Mouse (Mus musculus): ENCODE data around the gene Tbk1. TPM values are rescaled to one million over a fixed set of nuclear protein-coding genes. Genes with fewer than 3 reads are reported as not detected.

Gene Tbk1
- total and polyA plus RNA-seq, 3 experiments = 29.5 to 46.0 (median 44.0) TPM

GRCm38 (mm10) chr10:121604632-121605344 lies 18.2 kb upstream of the Tbk1 start:
- Histone ChIP-seq H3K79me2 (replicated peaks; ENCODE audit: control insufficient read depth, extremely low read depth, insufficient read depth, poor library complexity, severe bottlenecking) (no peaks in the 10 kb centered on the region), H3K4me1 (ENCODE audit: control insufficient read depth in 1 of 2, insufficient read depth in 2 of 2) (no peaks in the 10 kb centered on the region; a peak in 1 of 4 replicates), H3K4me3 (replicated peaks in 1 of 3; ENCODE audit: low read depth in 2 of 3, low read length in 2 of 3, poor library complexity in 1 of 3) (no peak overlapping the region), H3K9ac (ENCODE audit: insufficient read depth, low read depth) (no peak overlapping the region), H3K36me3 (replicated peaks in 1 of 2; ENCODE audit: control insufficient read depth in 1 of 2, insufficient read depth in 1 of 2, low read length in 1 of 2) (peaks cover 86 to 98% of the 10 kb centered on the region in 2 experiments), H3K27ac (ENCODE audit: insufficient read depth, low read depth) (no peak overlapping the region), H3K9me3 (replicated peaks; ENCODE audit: low read length) (peaks cover 2% of the 10 kb centered on the region), H3K27me3 (replicated peaks) (no peaks in the 10 kb centered on the region), H3K4me2 (ENCODE audit: insufficient read depth, low read depth, poor library complexity, severe bottlenecking) (no peak overlapping the region)
- in situ Hi-C loops (cut with MboI; ENCODE audit: low pct_ligation_motif_present, low pct_unique_long_range_greater_than_20kb, low sequenced_read_pairs) = no loop called here
- no peak for DNase-seq (ENCODE audit: extremely low read depth)
- no peak for TF ChIP-seq ZMIZ1 (IDR thresholded peaks at IDR 0.05; ENCODE audit: low read depth, low read length)
- no peak for TF ChIP-seq TCF12 (IDR thresholded peaks at IDR 0.05; ENCODE audit: low read depth, low read length)
- TF ChIP-seq MAZ (IDR thresholded peaks at IDR 0.05; ENCODE audit: low read depth, low read length) = no peak
- TF ChIP-seq USF1 (IDR thresholded peaks at IDR 0.05; ENCODE audit: low read depth, low read length) = no peak
- TF ChIP-seq MAFK (IDR thresholded peaks at IDR 0.05; ENCODE audit: insufficient replicate concordance, low read length) = no peak
- no peak for TF ChIP-seq UBTF (IDR thresholded peaks at IDR 0.05; ENCODE audit: low read depth, low read length)
- no peak for TF ChIP-seq NRF1 (IDR thresholded peaks at IDR 0.05; ENCODE audit: low read depth, low read length)
- no peak for TF ChIP-seq ZNF384 (IDR thresholded peaks at IDR 0.05; ENCODE audit: low read depth, low read length)
- TF ChIP-seq MXI1 (IDR thresholded peaks at IDR 0.05; ENCODE audit: low read depth, low read length) = no peak
- no peak for TF ChIP-seq NELFE (IDR thresholded peaks at IDR 0.05; ENCODE audit: low read depth, low read length)
- no peak for TF ChIP-seq GABPA (IDR thresholded peaks at IDR 0.05; ENCODE audit: insufficient replicate concordance, low read depth, low read length)
- TF ChIP-seq HCFC1 (IDR thresholded peaks at IDR 0.05; ENCODE audit: low read depth, low read length) = no peak
- no peak for TF ChIP-seq E2F4 (IDR thresholded peaks at IDR 0.05; ENCODE audit: insufficient replicate concordance, low read depth, low read length)
- TF ChIP-seq POLR2AphosphoS2 (IDR thresholded peaks at IDR 0.05; ENCODE audit: low read depth, low read length) = no peak
- no peak for TF ChIP-seq ZKSCAN1 (IDR thresholded peaks at IDR 0.05; ENCODE audit: borderline replicate concordance, low read depth, low read length)
- TF ChIP-seq RAD21 (IDR thresholded peaks at IDR 0.05; ENCODE audit: low read depth, low read length) = no peak
- no peak for TF ChIP-seq TBP (conservative IDR thresholded peaks at IDR 0.05; ENCODE audit: low read depth, low read length)
- TF ChIP-seq SMC3 (IDR thresholded peaks at IDR 0.05; ENCODE audit: low read depth, low read length) = no peak
- TF ChIP-seq ZC3H11A (IDR thresholded peaks at IDR 0.05; ENCODE audit: low read depth, low read length) = no peak
- dilution Hi-C loops (cut with MboI; ENCODE audit: extremely low pct_ligation_motif_present, extremely low pct_unique_long_range_greater_than_20kb, low sequenced_read_pairs) = no loop called here

- no peak overlapping the region for H3K27ac ChIP-seq (ENCODE audit: insufficient read depth, low read depth)
- no peaks in the 10 kb centered on the region for H3K79me2 ChIP-seq (replicated peaks; ENCODE audit: control insufficient read depth, extremely low read depth, insufficient read depth, poor library complexity, severe bottlenecking)
- no peak for DNase-seq (ENCODE audit: extremely low read depth)
- no peaks in the 10 kb centered on the region; a peak in 1 of 4 replicates for H3K4me1 ChIP-seq (ENCODE audit: control insufficient read depth in 1 of 2, insufficient read depth in 2 of 2)
- H3K9ac ChIP-seq (ENCODE audit: insufficient read depth, low read depth) = no peak overlapping the region
- no peak overlapping the region for H3K4me2 ChIP-seq (ENCODE audit: insufficient read depth, low read depth, poor library complexity, severe bottlenecking)
- peaks cover 90 to 98% of the 10 kb centered on the region in 2 experiments for H3K36me3 ChIP-seq (replicated peaks in 1 of 2; ENCODE audit: control insufficient read depth in 1 of 2, insufficient read depth in 1 of 2, low read length in 1 of 2)
- TF ChIP-seq JUN (IDR thresholded peaks at IDR 0.05; ENCODE audit: insufficient read depth, low read depth, low read length) = no peak
- TF ChIP-seq RAD21 (IDR thresholded peaks at IDR 0.05; ENCODE audit: low read depth, low read length) = no peak
- no peak for TF ChIP-seq SMC3 (IDR thresholded peaks at IDR 0.05; ENCODE audit: low read depth, low read length)
- no peak for TF ChIP-seq ZMIZ1 (IDR thresholded peaks at IDR 0.05; ENCODE audit: low read depth, low read length)
- TF ChIP-seq KAT2A (IDR thresholded peaks at IDR 0.05; ENCODE audit: insufficient replicate concordance, low read length) = no peak
- no peak for TF ChIP-seq CTCF (conservative IDR thresholded peaks at IDR 0.05 in 1 of 2, IDR thresholded peaks at IDR 0.05 in 1 of 2; ENCODE audit: low read depth in 2 of 2, low read length in 2 of 2)
- no peak for TF ChIP-seq MEF2A (IDR thresholded peaks at IDR 0.05; ENCODE audit: borderline replicate concordance, low read depth, low read length)
- TF ChIP-seq MAFK (IDR thresholded peaks at IDR 0.05; ENCODE audit: insufficient replicate concordance, low read length) = no peak
- TF ChIP-seq ELF1 (IDR thresholded peaks at IDR 0.05; ENCODE audit: low read depth, low read length) = no peak
- in situ Hi-C loops (cut with MboI; ENCODE audit: low pct_ligation_motif_present, low pct_unique_long_range_greater_than_20kb, low sequenced_read_pairs) (no loop called here), dilution Hi-C loops (cut with MboI; ENCODE audit: extremely low pct_ligation_motif_present, extremely low pct_unique_long_range_greater_than_20kb, low sequenced_read_pairs) (no loop called here)
- H3K9me3 ChIP-seq (replicated peaks; ENCODE audit: low read length) = no peaks in the 10 kb centered on the region
- no peaks in the 10 kb centered on the region for H3K27me3 ChIP-seq (replicated peaks)
- H3K4me3 ChIP-seq (replicated peaks in 1 of 3; ENCODE audit: low read depth in 2 of 3, low read length in 2 of 3, poor library complexity in 1 of 3) = no peak overlapping the region
Observed at GRCm38 (mm10) chr10:121603556-121603955, 17.0 kb upstream of the Tbk1 start.

Measured in CH12.LX (cell line).